ENCODE assay signal across 8 mouse cellular contexts in genomic region chr7:16287016-16287415, GRCm38 (mm10). TPM values are rescaled to one million over a fixed set of nuclear protein-coding genes. Genes with fewer than 3 reads are reported as not detected.
A peak's percentile ranks its signal among the peaks of the same experiment; 100 is the strongest.
DNase-seq lines count a peak whose midpoint lies in the region; ATAC-seq and TF ChIP-seq lines count a peak whose summit lies in the region.

No protein-coding gene starts in this region.

- H3K27me3 ChIP-seq in heart, embryonic 13.5 days (replicated peaks), result no peaks in the 10 kb centered on the region
- H3K27me3 ChIP-seq in forebrain, embryonic 16.5 days (replicated peaks; ENCODE audit: control insufficient read depth, insufficient read depth, low read length), result no peaks in the 10 kb centered on the region

- H3K9me3 ChIP-seq in heart, embryonic 13.5 days, result no peaks in the 10 kb centered on the region
- no peaks in the 10 kb centered on the region for H3K9me3 ChIP-seq in ES-E14 (ENCODE audit: control insufficient read depth, insufficient read depth, low read depth, low read length)
- H3K9me3 ChIP-seq in forebrain, embryonic 16.5 days (ENCODE audit: control insufficient read depth, low read length), result no peaks in the 10 kb centered on the region

- intact Hi-C loops in heart, postnatal 36 days (cut with DNase I), result loop anchor here (10.0 kb wide), 1 partner anchor 448 kb away; the partner anchor contains the start of gene Ap2s1

- peak overlapping the region; percentile 86 for H3K9ac ChIP-seq in heart, embryonic 13.5 days
- H3K9ac ChIP-seq in ES-E14 (ENCODE audit: insufficient read depth, low read depth, low read length, poor library complexity, severe bottlenecking), result peak overlapping the region; percentile 92; the same call in 1 of the 2 replicates
- peak overlapping the region; percentile 66 for H3K9ac ChIP-seq in forebrain, embryonic 16.5 days (replicated peaks; ENCODE audit: low read depth, low read length)

- H3K4me3 ChIP-seq in heart, embryonic 13.5 days, result peak overlapping the region; percentile 77
- H3K4me3 ChIP-seq in ES-E14 (ENCODE audit: insufficient read depth in 1 of 2, low read depth in 1 of 2, low read length in 2 of 2, poor library complexity in 1 of 2, severe bottlenecking in 1 of 2) (peak overlapping the region; percentile 83 to 86), macrophage (ENCODE audit: inconsistent target) (peak overlapping the region; percentile 40)
- H3K4me3 ChIP-seq in forebrain, embryonic 16.5 days (replicated peaks; ENCODE audit: low read length), result peak overlapping the region; percentile 61

- peaks cover 11% of the 10 kb centered on the region for H3K4me1 ChIP-seq in heart, embryonic 13.5 days
- H3K4me1 ChIP-seq in ES-E14 (ENCODE audit: control insufficient read depth in 2 of 2, insufficient read depth in 2 of 2, low read length in 2 of 2, poor library complexity in 1 of 2), result peaks cover 0 to 6% of the 10 kb centered on the region in 2 experiments; a peak in 2 of 4 replicates
- H3K4me1 ChIP-seq in forebrain, embryonic 16.5 days (replicated peaks; ENCODE audit: control insufficient read depth, insufficient read depth, low read length), result peaks cover 11% of the 10 kb centered on the region

- H3K36me3 ChIP-seq in heart, embryonic 13.5 days, result peaks cover 22% of the 10 kb centered on the region
- H3K36me3 ChIP-seq in ES-E14 (ENCODE audit: control insufficient read depth, insufficient read depth, low read length, poor library complexity, severe bottlenecking) (peaks cover 14% of the 10 kb centered on the region), macrophage (ENCODE audit: inconsistent target) (peaks cover 19% of the 10 kb centered on the region)
- peaks cover 6% of the 10 kb centered on the region for H3K36me3 ChIP-seq in forebrain, embryonic 16.5 days (ENCODE audit: control insufficient read depth, insufficient read depth)

- peaks cover 27% of the 10 kb centered on the region for H3K79me2 ChIP-seq in macrophage (ENCODE audit: inconsistent target)

- whole genome bisulfite sequencing in heart, embryonic 13.5 days, result 84% methylated on average over 2 of the region's 2 CpGs
- 78% methylated on average over 2 of the region's 2 CpGs for WGBS in forebrain, embryonic 16.5 days
- WGBS in macrophage (ENCODE audit: missing documents), result 18% methylated on average over 1 of the region's 2 CpGs

- H3K27ac ChIP-seq in heart, embryonic 13.5 days (replicated peaks), result peak overlapping the region; percentile 97
- H3K27ac ChIP-seq in ES-E14 (ENCODE audit: insufficient read depth, low read depth, low read length, poor library complexity, severe bottlenecking) (no peak overlapping the region; the same call in 1 of the 2 replicates), macrophage (peak overlapping the region; percentile 76)
- peak overlapping the region; percentile 90 for H3K27ac ChIP-seq in forebrain, embryonic 16.5 days (ENCODE audit: low read length)

- peak overlapping the region; percentile 80 for H3K4me2 ChIP-seq in heart, embryonic 13.5 days
- H3K4me2 ChIP-seq in forebrain, embryonic 16.5 days (ENCODE audit: low read length), result peak overlapping the region; percentile 52

- no peak for DNase-seq in heart, postnatal 36 days
- no peak for DNase-seq in ES-E14 (ENCODE audit: low read depth, low spot score)
- no peak for DNase-seq in left cerebral cortex, adult 11 months (ENCODE audit: low spot score)
- DNase-seq in left cerebral cortex, adult 9 months (ENCODE audit: low spot score in 2 of 2), result no peak
- no peak for DNase-seq in right cerebral cortex, postnatal 4 days

- in situ Hi-C loops in ES-E14 (cut with MboI; ENCODE audit: low sequenced_read_pairs in 2 of 2, unreplicated experiment in 2 of 2), result no loop called here

- ATAC-seq in heart, embryonic 13.5 days (ENCODE audit: extremely low read depth, insufficient number of reproducible peaks, low FRiP score, low TSS enrichment), result no peak
- ATAC-seq in forebrain, embryonic 16.5 days, result no peak

TF ChIP-seq in ES-E14, 5 proteins besides CTCF, POLR2A, EP300 and RAD21:
- no peak for TF ChIP-seq MAFK (IDR thresholded peaks at IDR 0.05; ENCODE audit: insufficient read depth, low read depth, low read length)

RNA-seq across cellular contexts. Expression of gene Ccdc9, which starts 0.4 kb away (rescaled TPM):
- polyA plus RNA-seq in heart, embryonic 13.5 days (2015; fragmentation: Nextera tagmentation; extraction: Ambion mirVana), result 14.3 and 16.5 TPM in 2 replicates
- 10 to 100 TPM; 34.6 to 36.9 TPM for total RNA-seq in heart, postnatal 36 days (2021)
- total RNA-seq in ES-E14 (2012; rRNA removed), result 53.9 and 70.3 TPM in 2 replicates
- polyA plus RNA-seq in forebrain, embryonic 16.5 days (2015; fragmentation: Nextera tagmentation; extraction: Ambion mirVana), result 25.0 and 29.4 TPM in 2 replicates
- 100 to 1,000 TPM; 304 to 896 (median 675) TPM for total RNA-seq in macrophage (2018; cell fraction: chromatin; rRNA removed)
- total RNA-seq in macrophage (2018; cell fraction: cytosol; rRNA removed), result 10 to 100 TPM; 52.8 to 97.2 (median 73.4) TPM
- 100 to 1,000 TPM; 161 to 339 (median 237) TPM for total RNA-seq in macrophage (2018; cell fraction: nucleus; rRNA removed)
- polyA plus RNA-seq in macrophage (2018), result 99.0 to 183 TPM (median 120 TPM) in 3 replicates

RNA-seq across cellular contexts. Expression of gene Inafm1, which starts 13.6 kb away (rescaled TPM):
- polyA plus RNA-seq in heart, embryonic 13.5 days (2015; fragmentation: Nextera tagmentation; extraction: Ambion mirVana), result 10.7 TPM in 2 replicates
- total RNA-seq in heart, postnatal 36 days (2021), result 10 to 100 TPM; 17.0 to 17.8 TPM
- 2.1 TPM in 2 replicates for total RNA-seq in ES-E14 (2012; rRNA removed)
- polyA plus RNA-seq in forebrain, embryonic 16.5 days (2015; fragmentation: Nextera tagmentation; extraction: Ambion mirVana), result 23.3 and 27.2 TPM in 2 replicates
- total RNA-seq in macrophage (2018; cell fraction: chromatin; rRNA removed), result 10 to 100 TPM; 11.6 to 72.8 (median 39.4) TPM
- total RNA-seq in macrophage (2018; cell fraction: cytosol; rRNA removed), result 10 to 100 TPM in 4 of 26 experiments, 1 to 10 TPM in 22; 5.9 to 11.6 (median 8.4) TPM
- total RNA-seq in macrophage (2018; cell fraction: nucleus; rRNA removed), result 10 to 100 TPM; 10.3 to 35.9 (median 25.5) TPM
- 1.9 to 10.1 TPM (median 7.4 TPM) in 3 replicates for polyA plus RNA-seq in macrophage (2018)

RNA-seq across cellular contexts. Expression of gene Bbc3, which starts 21.2 kb away (rescaled TPM):
- polyA plus RNA-seq in heart, embryonic 13.5 days (2015; fragmentation: Nextera tagmentation; extraction: Ambion mirVana), result 8.2 and 8.8 TPM in 2 replicates
- total RNA-seq in heart, postnatal 36 days (2021), result 1 to 10 TPM; 3.1 to 5.0 TPM
- total RNA-seq in ES-E14 (2012; rRNA removed), result 21.9 and 34.9 TPM in 2 replicates
- polyA plus RNA-seq in forebrain, embryonic 16.5 days (2015; fragmentation: Nextera tagmentation; extraction: Ambion mirVana), result 17.6 and 18.9 TPM in 2 replicates
- 10 to 100 TPM in 18 of 26 experiments, 1 to 10 TPM in 8; 2.3 to 27.4 (median 15.9) TPM for total RNA-seq in macrophage (2018; cell fraction: chromatin; rRNA removed)
- total RNA-seq in macrophage (2018; cell fraction: cytosol; rRNA removed), result 10 to 100 TPM in 23 of 26 experiments, 1 to 10 TPM in 3; 6.6 to 26.3 (median 16.8) TPM
- 10 to 100 TPM; 11.1 to 31.5 (median 20.5) TPM for total RNA-seq in macrophage (2018; cell fraction: nucleus; rRNA removed)
- polyA plus RNA-seq in macrophage (2018), result 5.0 to 24.1 TPM (median 6.4 TPM) in 3 replicates

RNA-seq across cellular contexts. Expression of gene C5ar1, which starts 27.7 kb away (rescaled TPM):
- 1.5 and 2.2 TPM in 2 replicates for polyA plus RNA-seq in heart, embryonic 13.5 days (2015; fragmentation: Nextera tagmentation; extraction: Ambion mirVana)
- 1 to 10 TPM; 6.4 to 7.8 TPM for total RNA-seq in heart, postnatal 36 days (2021)
- not detected in 2 replicates for total RNA-seq in ES-E14 (2012; rRNA removed)
- polyA plus RNA-seq in forebrain, embryonic 16.5 days (2015; fragmentation: Nextera tagmentation; extraction: Ambion mirVana), result 1.2 and 2.0 TPM in 2 replicates
- 100 to 1,000 TPM in 11 of 26 experiments, 10 to 100 TPM in 15; 18.9 to 297 (median 75.1) TPM for total RNA-seq in macrophage (2018; cell fraction: chromatin; rRNA removed)
- 100 to 1,000 TPM; 105 to 683 (median 289) TPM for total RNA-seq in macrophage (2018; cell fraction: cytosol; rRNA removed)
- 100 to 1,000 TPM; 102 to 954 (median 358) TPM for total RNA-seq in macrophage (2018; cell fraction: nucleus; rRNA removed)
- 254 to 928 TPM (median 285 TPM) in 3 replicates for polyA plus RNA-seq in macrophage (2018)

RNA-seq across cellular contexts. Expression of gene C5ar2, which starts 43.1 kb away (rescaled TPM):
- polyA plus RNA-seq in heart, embryonic 13.5 days (2015; fragmentation: Nextera tagmentation; extraction: Ambion mirVana), result 0.76 and 0.78 TPM in 2 replicates
- 1 to 10 TPM; 1.2 to 1.7 TPM for total RNA-seq in heart, postnatal 36 days (2021)
- 0.05 and 0.13 TPM in 2 replicates for total RNA-seq in ES-E14 (2012; rRNA removed)
- polyA plus RNA-seq in forebrain, embryonic 16.5 days (2015; fragmentation: Nextera tagmentation; extraction: Ambion mirVana), result 0.16 TPM in 1 of 2 replicates, not detected in the other
- 1 to 10 TPM; 1.3 to 9.4 (median 4.6) TPM for total RNA-seq in macrophage (2018; cell fraction: chromatin; rRNA removed)
- total RNA-seq in macrophage (2018; cell fraction: cytosol; rRNA removed), result 1 to 10 TPM; 2.3 to 7.1 (median 4.2) TPM
- 10 to 100 TPM in 8 of 26 experiments, 1 to 10 TPM in 18; 4.5 to 18.7 (median 8.2) TPM for total RNA-seq in macrophage (2018; cell fraction: nucleus; rRNA removed)
- polyA plus RNA-seq in macrophage (2018), result 5.3 to 5.8 TPM (median 5.7 TPM) in 3 replicates
